Mouse (Mus musculus) limb, embryonic 10.5 days (tissue): ENCODE results near the gene Myg1. TPM values are rescaled to one million over a fixed set of nuclear protein-coding genes. Genes with fewer than 3 reads are reported as not detected.

Experiments
- DNase-seq: peaks from one replicate; pipeline ENCODE4 v3.0.0-alpha.2; 2017; ENCODE audit warnings: low spot score
- H3K27ac ChIP-seq: fragments of 300-500 bp; sonication (generic); 2 replicates; pipeline ENCODE4 v1.5.1; 2016; ENCODE audit warnings: mild to moderate bottlenecking
- H3K27me3 ChIP-seq: fragments of 300-500 bp; sonication (generic); 2 replicates; pipeline ENCODE4 v1.6.1; 2016; ENCODE audit warnings: low read depth, mild to moderate bottlenecking; ENCODE audit not compliant: poor library complexity, severe bottlenecking
- H3K36me3 ChIP-seq: fragments of 300-500 bp; sonication (generic); 2 replicates; pipeline ENCODE4 v1.6.1; 2016; ENCODE audit warnings: mild to moderate bottlenecking, moderate library complexity
- H3K4me1 ChIP-seq: fragments of 300-500 bp; sonication (generic); 2 replicates; pipeline ENCODE4 v1.6.1; 2016
- H3K4me3 ChIP-seq: fragments of 300-500 bp; sonication (generic); 2 replicates; pipeline ENCODE4 v1.5.1; 2016; ENCODE audit warnings: mild to moderate bottlenecking, moderate library complexity
- H3K9me3 ChIP-seq: fragments of 300-500 bp; sonication (generic); replicated peaks from 2 replicates; pipeline ENCODE4 v1.6.1; 2016; ENCODE audit warnings: mild to moderate bottlenecking
- WGBS: fragments of 180-500 bp; shearing (Covaris S2); methylation state at CpG from one replicate; pipeline ENCODE4 v1.1.7; 2016; 5-methylcytosine and 5-hydroxymethylcytosine counted together
- polyA plus RNA-seq: library from polyadenylated mRNA; unstranded; fragments of >200 nt; fragmentation: Nextera tagmentation; extraction: Ambion mirVana; gene quantifications from 2 replicates; pipeline ENCODE4 v1.2.1, GENCODE M21; 2016

Gene Myg1
- polyA plus RNA-seq, result 123 and 135 TPM in 2 replicates

DNA sequence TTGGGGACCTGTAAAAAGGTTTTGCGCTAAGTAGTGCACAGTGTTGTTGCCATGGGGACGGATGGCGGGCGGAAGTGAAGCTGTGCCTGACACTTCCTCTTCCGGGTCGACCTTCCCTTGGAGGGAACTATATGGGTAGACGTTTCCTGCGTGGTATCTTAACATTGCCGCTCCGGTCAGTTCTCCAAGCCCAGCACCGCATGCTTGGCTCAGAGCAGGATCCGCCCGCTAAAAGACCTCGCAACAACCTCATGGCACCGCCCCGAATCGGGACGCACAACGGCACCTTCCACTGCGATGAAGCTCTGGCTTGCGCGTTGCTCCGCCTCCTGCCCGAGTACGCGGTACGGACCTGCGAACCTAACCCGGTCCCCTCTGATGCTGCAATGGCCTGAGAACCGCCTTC, at the start of gene Myg1:
Gene Myg1 (plus strand): TSS at position 100 of the 406 bp plus-strand sequence.
- H3K27me3 ChIP-seq, result no peaks in the 10 kb centered on the region
- peak within 1 kb of the TSS; percentile 77 for H3K4me3 ChIP-seq
- peaks cover 27% of the 10 kb centered on the region for H3K4me1 ChIP-seq
- H3K36me3 ChIP-seq, result peaks cover 82% of the 10 kb centered on the region
- under 1% methylated on average over 30 of the region's 30 CpGs for WGBS
- peak; percentile 89 for DNase-seq
- no peaks in the 10 kb centered on the region for H3K9me3 ChIP-seq
- peak within 1 kb of the TSS; percentile 83 for H3K27ac ChIP-seq

DNA sequence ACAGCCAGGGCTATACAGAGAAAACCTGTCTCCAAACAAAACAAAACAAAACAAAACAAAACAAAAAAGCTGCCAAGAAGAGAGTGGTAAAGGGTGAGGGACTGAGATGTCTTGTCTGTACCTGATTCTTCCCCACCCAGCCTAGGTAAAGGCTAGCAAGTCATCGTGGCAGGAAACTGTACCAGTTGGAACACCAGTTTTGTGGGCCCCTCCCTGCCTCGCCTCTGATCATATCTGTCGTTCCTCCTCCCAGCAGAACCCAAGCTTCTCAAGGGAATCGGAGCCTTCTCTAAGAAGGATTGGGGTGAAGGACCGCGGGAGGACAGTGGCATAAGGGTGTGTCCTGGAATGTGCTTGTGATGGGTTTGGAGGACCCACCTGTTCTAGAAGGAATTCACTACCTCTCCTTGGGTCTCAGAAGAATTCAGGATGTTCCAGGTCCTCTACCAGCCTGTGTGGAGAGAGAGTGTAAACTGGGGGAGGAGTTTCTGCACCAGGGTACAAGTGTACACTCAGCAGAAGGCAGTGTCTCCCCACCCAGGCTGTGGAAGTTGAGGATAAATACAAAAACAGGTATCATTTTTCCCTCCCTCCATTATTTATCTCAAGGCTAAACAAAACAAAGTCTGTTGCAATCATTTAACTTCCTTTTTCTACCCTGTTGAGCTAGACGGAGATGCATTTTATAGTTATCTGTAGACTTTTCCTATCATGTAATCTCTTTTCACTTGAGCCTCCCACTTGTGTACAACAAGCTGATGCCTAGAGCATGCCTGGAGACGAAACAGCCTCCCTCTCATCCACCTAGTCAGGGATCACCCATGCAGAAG, 48.8 kb upstream of the Myg1 start:
- H3K4me3 ChIP-seq, result no peak overlapping the region
- whole genome bisulfite sequencing, result 89% methylated on average over 8 of the region's 8 CpGs
- DNase-seq, result no peak
- no peaks in the 10 kb centered on the region for H3K9me3 ChIP-seq
- H3K27ac ChIP-seq, result no peak overlapping the region
- H3K27me3 ChIP-seq, result no peaks in the 10 kb centered on the region
- H3K4me1 ChIP-seq, result peaks cover 26% of the 10 kb centered on the region
- peaks cover 27% of the 10 kb centered on the region for H3K36me3 ChIP-seq

DNA sequence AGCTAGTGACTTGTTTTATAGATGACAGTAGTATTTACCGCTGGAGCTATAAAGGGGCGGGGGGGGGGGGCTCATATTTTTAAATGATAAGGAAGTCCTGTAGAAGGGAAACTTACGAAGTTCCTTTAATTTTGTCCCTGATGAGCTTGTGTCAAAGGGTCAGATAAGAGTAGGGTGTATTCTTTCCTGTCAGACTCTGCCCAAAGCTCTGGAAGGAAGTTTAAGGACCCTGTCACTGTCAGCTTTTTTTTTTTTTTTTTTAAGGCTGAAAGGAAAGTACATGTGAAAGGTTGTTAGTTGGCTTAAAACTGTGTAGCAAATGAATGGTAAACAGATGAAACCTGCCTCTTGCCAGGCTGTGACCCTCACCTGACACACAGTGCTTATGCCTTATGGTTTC, 47.9 kb upstream of the Myg1 start:
- Histone ChIP-seq H3K4me3 (no peak overlapping the region), H3K4me1 (peaks cover 24% of the 10 kb centered on the region), H3K27me3 (no peaks in the 10 kb centered on the region), H3K36me3 (peaks cover 27% of the 10 kb centered on the region), H3K9me3 (no peaks in the 10 kb centered on the region), H3K27ac (no peak overlapping the region)
- 82% methylated on average over 3 of the region's 3 CpGs for WGBS
- DNase-seq, result no peak

DNA sequence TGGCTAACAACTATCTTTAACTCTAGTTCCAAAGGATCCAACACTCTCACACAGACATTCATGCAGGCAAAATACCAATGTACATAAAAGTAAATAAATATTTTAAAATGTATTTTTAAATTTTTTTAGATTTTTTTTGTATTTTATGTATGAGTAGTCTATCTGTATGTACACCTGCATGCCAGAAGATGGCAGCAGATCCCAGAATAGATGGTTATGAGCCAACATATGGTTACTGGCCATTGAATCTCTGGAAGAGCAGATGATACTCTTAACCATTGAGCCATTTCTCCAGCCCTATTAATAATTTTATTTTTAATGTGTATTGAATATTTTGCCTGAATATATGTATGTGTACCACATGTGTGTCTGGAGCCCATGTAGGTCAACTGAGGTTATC, 44.1 kb upstream of the Myg1 start:
- DNase-seq, result no peak
- Histone ChIP-seq H3K27ac (no peak overlapping the region), H3K36me3 (peaks cover 7% of the 10 kb centered on the region)

DNA sequence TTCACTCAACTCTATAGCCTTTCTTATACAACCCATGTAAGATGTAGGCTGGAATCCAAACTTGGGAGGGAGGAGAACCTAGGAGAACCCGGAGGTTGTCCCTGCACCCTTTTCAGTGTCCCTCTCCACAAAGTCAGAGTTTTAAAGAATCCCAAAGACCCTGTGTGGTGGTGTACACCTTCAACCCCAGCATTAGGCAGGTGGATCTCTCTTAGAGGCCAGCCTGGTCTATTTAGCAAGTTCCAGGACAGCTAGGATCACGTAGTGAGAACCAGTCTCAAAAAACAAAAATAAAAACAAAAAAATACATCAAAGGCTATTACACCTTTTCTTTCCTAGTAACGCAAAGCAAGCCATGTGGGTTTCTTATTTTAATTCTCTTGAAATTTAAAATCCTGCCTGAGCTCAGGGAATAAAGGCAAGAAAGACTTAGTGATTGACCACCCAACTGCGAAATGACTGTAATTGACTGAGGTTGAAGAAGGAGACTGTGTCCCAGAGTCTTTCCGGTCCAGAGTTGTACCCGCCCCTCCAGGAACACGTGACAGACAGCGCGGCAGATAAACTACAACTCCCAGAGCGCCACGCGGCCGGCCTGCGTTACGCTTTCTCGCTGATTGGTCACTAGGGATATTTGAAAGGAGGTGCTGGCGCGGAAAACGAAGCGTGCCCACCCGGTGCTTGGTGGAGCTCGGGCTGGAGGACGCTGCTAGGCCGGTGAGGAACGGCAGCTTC, 35.7 kb upstream of the Myg1 start, which contains the start of gene Espl1:
Gene Espl1 (plus strand): TSS at position 634 of the 735 bp plus-strand sequence.
- peak; percentile 97 for DNase-seq
- Histone ChIP-seq H3K4me1 (peaks cover 12% of the 10 kb centered on the region), H3K27me3 (no peaks in the 10 kb centered on the region), H3K4me3 (peak within 1 kb of the TSS; percentile 81), H3K36me3 (peaks cover 31% of the 10 kb centered on the region), H3K9me3 (no peaks in the 10 kb centered on the region), H3K27ac (peak within 1 kb of the TSS; percentile 81)
- WGBS, result 8% methylated on average over 25 of the region's 25 CpGs

More for the DNA sequence above, 44.1 kb upstream of the Myg1 start:
- no peak overlapping the region for H3K4me3 ChIP-seq
- H3K4me1 ChIP-seq, result no peaks in the 10 kb centered on the region
- no peaks in the 10 kb centered on the region for H3K9me3 ChIP-seq
- H3K27me3 ChIP-seq, result no peaks in the 10 kb centered on the region

DNA sequence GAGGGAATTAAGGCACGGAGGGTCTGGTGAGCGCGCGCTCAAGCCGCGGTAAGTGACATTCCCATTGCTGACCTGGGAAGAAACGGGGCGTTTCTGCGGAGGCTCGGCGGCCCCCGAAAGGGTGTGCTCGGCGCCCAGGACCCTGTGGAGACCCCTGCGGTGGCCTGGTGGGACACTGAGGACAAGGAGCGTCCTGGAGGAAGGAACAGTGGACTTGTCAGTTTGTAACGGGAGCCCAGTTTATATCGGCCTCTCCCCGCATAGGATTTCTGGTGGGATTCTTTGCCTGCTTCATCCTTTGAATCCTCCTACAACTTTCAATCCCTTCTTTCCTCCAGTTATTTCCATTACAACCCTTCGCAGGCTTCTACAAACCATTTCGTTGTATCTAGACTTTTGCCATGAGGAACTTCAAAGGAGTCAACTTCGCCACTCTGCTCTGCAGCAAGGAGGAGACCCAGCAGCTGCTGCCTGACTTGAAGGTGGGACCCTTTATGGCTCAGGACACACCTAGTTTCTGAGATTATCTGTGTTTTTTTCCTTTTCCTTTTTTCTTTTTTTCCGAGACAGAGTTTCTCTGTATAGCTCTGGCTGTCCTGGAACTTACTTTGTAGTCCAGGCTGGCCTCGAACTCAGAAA, 35.0 kb upstream of the Myg1 start:
- Histone ChIP-seq H3K9me3 (no peaks in the 10 kb centered on the region), H3K27ac (peak overlapping the region; percentile 81), H3K27me3 (no peaks in the 10 kb centered on the region), H3K36me3 (peaks cover 38% of the 10 kb centered on the region), H3K4me1 (peaks cover 12% of the 10 kb centered on the region), H3K4me3 (peak overlapping the region; percentile 81)
- no peak for DNase-seq
- WGBS, result 4% methylated on average over 24 of the region's 24 CpGs

DNA sequence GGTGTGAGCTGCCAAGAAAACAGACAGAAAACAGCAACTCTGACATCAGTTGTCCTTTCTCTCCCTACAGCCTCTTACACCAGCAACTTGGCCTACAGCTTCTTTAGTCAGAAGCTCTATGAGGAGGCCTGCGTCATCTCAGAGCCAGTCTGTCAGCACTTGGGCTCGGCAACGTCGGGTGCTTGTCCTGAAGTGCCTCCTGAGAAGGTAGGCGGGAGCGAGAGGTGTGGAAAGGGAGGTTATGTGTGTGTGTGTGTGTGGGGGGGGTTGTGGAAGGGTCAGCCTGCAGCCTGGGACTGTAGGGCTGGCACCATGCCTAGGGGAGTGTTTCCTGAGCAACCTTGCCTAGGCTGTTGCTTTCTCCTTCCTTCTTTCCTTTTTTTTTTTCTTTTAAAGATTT, 29.0 kb upstream of the Myg1 start:
- Histone ChIP-seq H3K27me3 (no peaks in the 10 kb centered on the region), H3K4me1 (no peaks in the 10 kb centered on the region), H3K9me3 (no peaks in the 10 kb centered on the region), H3K4me3 (no peak overlapping the region), H3K27ac (no peak overlapping the region), H3K36me3 (peaks cover 95% of the 10 kb centered on the region)
- DNase-seq, result no peak
- WGBS, result 92% methylated on average over 6 of the region's 6 CpGs

DNA sequence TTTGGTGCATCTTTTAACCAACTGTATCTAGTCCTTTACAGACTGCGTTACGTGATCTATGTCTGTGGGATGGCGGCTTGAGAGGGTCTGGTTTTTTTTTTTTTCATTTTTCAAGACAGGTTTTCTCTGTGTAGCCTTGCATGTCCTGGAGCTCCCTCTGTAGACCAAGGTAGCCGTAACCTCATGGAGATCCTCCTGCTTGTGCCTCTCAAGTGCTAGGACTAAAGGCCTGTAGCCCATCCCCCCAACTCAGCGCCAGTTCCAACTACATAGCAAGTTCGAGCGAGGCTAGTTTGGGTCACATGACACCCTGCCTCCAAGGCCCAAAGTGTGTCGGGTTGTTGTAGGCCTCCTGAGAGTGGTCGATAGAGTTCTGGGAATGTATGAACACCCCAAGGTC, 22.8 kb upstream of the Myg1 start:
- H3K27ac ChIP-seq, result no peak overlapping the region
- 86% methylated on average over 9 of the region's 9 CpGs for WGBS
- H3K4me3 ChIP-seq, result no peak overlapping the region
- no peaks in the 10 kb centered on the region for H3K4me1 ChIP-seq
- no peaks in the 10 kb centered on the region for H3K9me3 ChIP-seq
- H3K27me3 ChIP-seq, result no peaks in the 10 kb centered on the region
- DNase-seq, result no peak
- peaks cover 97% of the 10 kb centered on the region for H3K36me3 ChIP-seq

DNA sequence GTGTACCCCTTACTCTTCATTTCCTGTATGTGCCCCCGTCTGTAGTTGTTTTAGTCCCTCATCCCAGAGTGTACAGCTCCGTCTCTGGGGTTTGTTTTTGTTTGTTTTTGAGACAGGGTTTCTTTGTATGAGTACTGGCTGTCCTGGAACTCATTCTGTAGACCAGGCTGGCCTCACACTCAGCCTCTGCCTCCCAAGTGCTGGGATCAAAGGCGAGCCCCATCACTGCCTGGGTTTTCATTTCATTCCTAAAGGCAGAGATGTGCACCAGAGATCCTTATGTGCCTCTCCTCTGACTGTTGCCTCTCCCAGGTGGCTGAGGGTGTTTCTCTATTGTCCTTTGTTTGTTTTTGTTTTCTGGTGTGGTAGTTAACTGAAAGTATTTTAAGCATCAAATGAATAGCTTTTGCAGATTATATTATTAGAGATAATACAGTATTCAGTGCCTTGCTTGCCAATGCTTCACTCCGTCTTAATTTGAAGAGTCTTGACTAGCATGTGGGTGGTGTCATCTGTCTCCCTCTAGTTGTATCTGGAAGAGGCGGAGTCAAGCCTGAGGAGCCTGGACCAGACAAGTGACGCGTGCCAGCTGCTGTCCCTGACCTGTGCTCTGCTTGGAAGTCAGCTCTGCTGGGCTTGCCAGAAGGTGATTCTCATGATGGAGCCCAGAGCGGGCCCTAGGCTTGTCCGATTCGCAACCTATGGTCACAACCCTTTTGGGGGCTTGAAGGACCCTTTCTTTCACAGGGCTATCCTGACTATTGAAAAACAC, 21.2 kb upstream of the Myg1 start:
- Histone ChIP-seq H3K36me3 (peaks cover 97% of the 10 kb centered on the region), H3K9me3 (no peaks in the 10 kb centered on the region), H3K27ac (no peak overlapping the region), H3K4me1 (no peaks in the 10 kb centered on the region), H3K4me3 (no peak overlapping the region), H3K27me3 (no peaks in the 10 kb centered on the region)
- no peak for DNase-seq
- 80% methylated on average over 10 of the region's 10 CpGs for WGBS

DNA sequence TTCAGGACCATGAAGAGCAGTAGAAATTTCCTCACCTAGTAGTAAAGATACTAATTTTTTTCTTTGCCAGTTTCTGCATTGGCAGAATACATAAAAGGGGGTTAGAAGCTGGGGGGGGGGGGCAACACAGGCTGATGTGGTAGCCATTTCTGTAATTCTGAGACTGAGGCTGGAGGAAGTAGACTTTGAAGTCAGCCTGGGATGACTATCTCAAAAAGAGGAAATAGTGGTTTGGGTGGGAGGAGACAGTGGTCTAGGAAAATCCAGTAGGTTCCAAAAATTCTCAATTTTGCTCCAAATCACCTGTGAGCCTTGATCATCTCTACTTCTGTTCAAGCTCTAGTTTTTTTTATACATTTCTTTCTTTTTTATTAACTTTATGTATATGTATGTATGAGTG, 20.0 kb upstream of the Myg1 start:
- no peak for DNase-seq
- no peaks in the 10 kb centered on the region for H3K27me3 ChIP-seq
- H3K9me3 ChIP-seq, result no peaks in the 10 kb centered on the region
- H3K4me3 ChIP-seq, result no peak overlapping the region
- peaks cover 97% of the 10 kb centered on the region for H3K36me3 ChIP-seq
- no peaks in the 10 kb centered on the region for H3K4me1 ChIP-seq
- H3K27ac ChIP-seq, result no peak overlapping the region

DNA sequence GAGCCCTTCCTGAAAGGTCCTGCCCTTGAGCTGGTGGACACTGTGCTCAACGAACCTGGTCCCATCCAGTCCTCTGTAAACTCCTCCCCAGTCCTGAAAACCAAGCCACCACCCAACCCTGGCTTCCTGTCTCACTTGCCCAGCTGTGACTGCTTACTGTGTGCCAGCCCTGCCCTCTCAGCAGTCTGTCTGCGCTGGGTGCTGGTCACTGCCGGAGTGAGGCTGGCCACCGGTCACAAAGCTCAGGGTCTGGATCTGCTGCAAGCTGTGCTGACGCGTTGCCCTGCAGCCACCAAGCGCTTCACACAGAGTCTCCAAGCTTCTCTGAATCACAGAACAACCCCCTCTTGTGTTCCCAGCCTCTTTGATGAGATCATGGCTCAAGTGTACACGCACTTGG, 16.2 kb upstream of the Myg1 start:
- Histone ChIP-seq H3K27ac (no peak overlapping the region), H3K36me3 (peaks cover 96% of the 10 kb centered on the region), H3K4me1 (no peaks in the 10 kb centered on the region), H3K27me3 (no peaks in the 10 kb centered on the region), H3K9me3 (no peaks in the 10 kb centered on the region), H3K4me3 (no peak overlapping the region)
- 92% methylated on average over 8 of the region's 8 CpGs for WGBS
- DNase-seq, result no peak

DNA sequence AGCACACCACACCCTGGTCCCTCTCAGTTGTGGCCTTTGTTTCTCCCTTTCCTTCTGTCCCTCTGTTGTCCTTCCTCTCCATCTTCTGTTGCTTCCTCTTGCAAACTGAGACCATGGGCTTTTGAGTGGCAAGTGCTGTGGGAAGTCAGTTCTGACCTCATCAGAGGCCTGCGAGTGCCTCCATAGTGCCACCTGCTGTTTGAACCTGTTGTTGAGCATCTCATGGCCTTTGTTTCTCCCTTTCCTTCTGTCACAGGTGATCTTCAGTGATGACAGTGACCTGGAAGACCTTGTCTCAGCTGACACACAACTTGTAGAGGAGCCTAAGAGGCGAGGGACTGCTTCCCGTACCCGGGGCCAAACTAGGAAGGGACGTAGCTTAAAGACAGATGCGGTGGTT, 15.2 kb upstream of the Myg1 start:
- peaks cover 98% of the 10 kb centered on the region for H3K36me3 ChIP-seq

More for the DNA sequence above, 15.2 kb upstream of the Myg1 start:
- no peaks in the 10 kb centered on the region for H3K9me3 ChIP-seq
- no peak overlapping the region for H3K4me3 ChIP-seq
- WGBS, result 89% methylated on average over 6 of the region's 6 CpGs
- peak; percentile 49 for DNase-seq
- H3K4me1 ChIP-seq, result no peaks in the 10 kb centered on the region
- H3K27ac ChIP-seq, result no peak overlapping the region
- H3K27me3 ChIP-seq, result no peaks in the 10 kb centered on the region
